Mouse (Mus musculus) fat pad, adult 2 months (tissue): ENCODE measurements around the gene Palm3.
"Not testable (repeated sequence)": the region's sequence is repeated elsewhere in the genome, so short reads cannot be mapped to it uniquely, and the experiment has no call there.

Experiments used
- DNase-seq: peaks from one replicate; pipeline ENCODE4 v3.0.0-alpha.2; 2011; ENCODE audit warnings: low read depth, low spot score; ENCODE audit errors: extremely low read depth

Gene Palm3

DNA sequence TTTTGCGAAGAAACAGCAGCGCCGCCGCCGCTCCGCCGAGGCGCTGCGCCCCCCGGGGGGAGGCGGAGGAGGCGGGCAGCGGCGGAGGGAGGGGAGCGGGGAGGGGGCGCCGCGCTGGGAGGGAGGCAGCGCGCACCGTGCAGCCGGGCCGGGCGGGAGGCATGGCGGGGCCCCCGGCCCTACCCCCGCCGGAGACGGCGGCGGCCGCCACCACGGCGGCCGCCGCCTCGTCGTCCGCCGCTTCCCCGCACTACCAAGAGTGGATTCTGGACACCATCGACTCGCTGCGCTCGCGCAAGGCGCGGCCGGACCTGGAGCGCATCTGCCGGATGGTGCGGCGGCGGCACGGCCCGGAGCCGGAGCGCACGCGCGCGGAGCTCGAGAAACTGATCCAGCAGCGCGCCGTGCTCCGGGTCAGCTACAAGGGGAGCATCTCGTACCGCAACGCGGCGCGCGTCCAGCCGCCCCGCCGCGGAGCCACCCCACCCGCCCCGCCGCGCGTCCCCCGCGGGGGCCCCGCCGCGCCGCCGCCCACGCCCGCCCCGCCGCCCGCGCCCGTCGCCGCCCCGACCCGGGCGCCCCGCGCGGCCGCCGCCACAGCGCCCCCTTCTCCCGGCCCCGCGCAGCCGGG lies 23.6 kb upstream of the Palm3 start, which contains the start of gene Samd1:
Gene Samd1 (plus strand): TSS at position 162 of the 631 bp plus-strand sequence.
- DNase-seq = no peak

GRCm38 (mm10) chr8:83998231-83999056 lies 22.8 kb upstream of the Palm3 start:
- no peak for DNase-seq

DNA sequence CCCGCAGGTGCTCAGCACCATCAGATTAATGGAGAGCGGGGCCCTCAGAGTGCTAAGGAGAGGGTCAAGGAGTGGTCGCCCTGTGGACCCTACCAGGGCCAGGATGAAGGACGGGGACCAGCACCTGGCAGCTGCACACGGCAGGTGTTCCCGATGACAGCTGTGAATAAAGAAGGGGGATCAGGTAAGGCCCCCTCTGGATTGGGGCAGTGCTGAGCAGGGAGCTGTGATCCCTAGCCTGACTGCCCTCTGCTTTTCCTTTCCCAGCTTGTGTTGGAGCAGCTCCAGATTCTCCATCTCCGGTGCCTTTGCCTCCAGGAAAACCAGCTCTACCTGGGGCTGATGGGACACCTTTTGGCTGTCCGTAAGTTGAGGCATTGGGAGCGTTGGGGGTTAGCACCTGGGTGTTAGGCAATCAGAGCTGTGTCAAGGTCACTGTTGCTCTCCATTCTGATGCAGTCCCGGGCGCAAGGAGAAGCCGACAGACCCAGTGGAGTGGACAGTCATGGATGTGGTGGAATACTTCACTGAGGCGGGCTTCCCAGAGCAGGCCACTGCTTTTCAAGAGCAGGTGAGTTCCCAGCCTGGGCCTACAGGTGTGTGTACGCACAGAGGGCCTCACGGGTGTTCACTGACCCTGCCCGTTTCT lies 22.1 kb upstream of the Palm3 start:
- DNase-seq = no peak

- DNase-seq = no peak
Measured at GRCm38 (mm10) chr8:83999825-84000224, 21.4 kb upstream of the Palm3 start.

DNA sequence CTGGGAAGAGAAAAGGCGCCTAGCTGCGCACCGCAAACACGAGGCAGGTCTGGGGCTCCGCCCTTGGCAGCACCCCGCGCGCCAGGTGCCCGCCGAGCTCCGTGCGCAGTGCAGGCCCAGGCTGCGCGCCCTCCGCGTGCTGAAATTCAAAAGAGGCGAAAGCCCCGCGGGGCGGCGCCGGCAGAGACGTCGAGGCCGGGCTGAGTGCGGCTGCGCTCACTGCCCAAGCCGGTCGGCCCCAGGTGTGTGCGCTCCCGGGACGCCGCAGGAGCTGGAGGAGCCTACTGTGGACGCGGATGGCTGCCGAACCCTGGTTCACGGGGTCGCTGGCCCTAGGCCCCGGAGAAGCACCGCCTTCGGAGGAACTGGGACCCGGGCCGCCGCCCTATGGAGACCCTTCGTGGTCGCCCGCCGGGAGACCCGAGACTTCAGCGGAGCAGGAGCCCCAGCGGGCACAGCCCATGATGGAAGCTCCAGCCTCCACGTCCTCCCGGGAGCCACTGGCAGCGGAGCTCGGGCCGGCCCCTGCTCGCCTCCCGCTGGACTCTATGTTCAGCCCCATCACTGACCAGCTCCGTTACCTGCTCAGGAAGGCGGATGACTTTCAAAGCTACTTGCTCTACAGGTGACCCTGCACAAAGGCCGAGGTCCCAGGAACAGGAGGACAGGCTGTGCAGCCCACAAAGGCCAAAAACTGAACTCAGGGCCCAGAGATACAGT lies 19.8 kb upstream of the Palm3 start, which contains the start of gene 1700067K01Rik:
Gene 1700067K01Rik (plus strand): TSS at position 222 of the 720 bp plus-strand sequence.
- DNase-seq = no peak

GRCm38 (mm10) chr8:84002957-84003611 lies 18.2 kb upstream of the Palm3 start:
- DNase-seq = no peak

GRCm38 (mm10) chr8:84003612-84004246 lies 17.5 kb upstream of the Palm3 start:
- DNase-seq = no peak

DNA sequence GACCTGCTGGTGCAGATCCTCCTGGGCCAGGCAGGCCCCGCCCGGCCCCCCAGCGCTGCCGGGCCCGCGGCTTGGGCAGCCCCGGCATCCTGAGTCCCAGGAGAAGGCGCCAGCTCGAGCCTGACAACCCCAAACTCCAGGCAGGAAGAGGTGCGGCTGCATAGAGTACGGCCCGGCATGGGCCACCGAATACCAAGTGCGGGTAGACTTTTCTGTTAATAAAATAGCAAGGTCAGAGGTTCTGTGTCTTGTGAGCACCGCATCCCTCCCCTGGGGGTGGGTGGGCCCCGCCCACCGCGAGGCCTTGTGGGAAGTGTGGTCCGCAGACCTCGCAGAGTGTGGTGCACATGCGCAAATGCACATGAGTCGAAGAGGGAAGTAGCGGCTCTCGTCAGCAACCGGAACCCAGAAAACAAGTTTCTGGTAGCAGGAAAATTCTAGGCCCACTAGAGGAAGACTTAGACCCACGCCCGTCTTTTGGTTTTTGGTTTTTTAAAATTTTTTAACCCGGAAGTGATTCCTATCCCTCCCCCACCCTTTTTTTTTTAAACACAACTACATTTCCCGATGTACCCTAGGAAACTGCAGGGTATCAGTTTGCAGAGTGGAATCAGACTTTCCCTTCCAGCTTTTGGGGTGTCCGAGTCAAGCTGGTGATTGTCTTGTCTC lies 16.6 kb upstream of the Palm3 start:
- DNase-seq = no peak

- not testable (repeated sequence) for DNase-seq
Measured at GRCm38 (mm10) chr8:84005502-84005901, 15.8 kb upstream of the Palm3 start.

DNA sequence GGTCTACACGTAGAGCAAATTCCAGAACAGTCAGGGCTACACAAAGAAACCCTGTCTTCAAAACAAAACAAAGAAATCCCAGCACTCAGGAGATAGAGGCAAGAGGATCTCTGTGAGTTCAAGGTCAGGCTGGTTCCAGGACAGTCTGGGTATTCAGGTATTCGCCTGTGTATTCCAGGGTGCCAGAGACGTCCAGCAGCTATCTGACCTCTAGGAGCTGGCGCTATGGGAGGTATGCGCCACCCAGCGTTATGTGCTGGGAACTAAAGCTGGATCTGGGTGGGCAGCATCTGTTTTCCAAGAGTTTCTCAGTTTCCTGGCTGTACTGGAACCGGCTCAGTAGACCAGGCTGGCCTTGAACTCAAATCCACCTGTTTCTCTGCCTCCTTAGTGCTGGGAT lies 12.9 kb upstream of the Palm3 start:
- DNase-seq = no peak

GRCm38 (mm10) chr8:84009876-84010275 lies 11.4 kb upstream of the Palm3 start:
- no peak for DNase-seq

GRCm38 (mm10) chr8:84010625-84011611 lies 10.4 kb upstream of the Palm3 start:
- DNase-seq = no peak

GRCm38 (mm10) chr8:84011705-84012498 lies 9.4 kb upstream of the Palm3 start, which contains the start of gene 2210011C24Rik:
Gene 2210011C24Rik, minus strand, starts transcription at chr8:84012171.
- DNase-seq = no peak

- DNase-seq = no peak
Measured at GRCm38 (mm10) chr8:84012499-84013165, 8.6 kb upstream of the Palm3 start.

DNA sequence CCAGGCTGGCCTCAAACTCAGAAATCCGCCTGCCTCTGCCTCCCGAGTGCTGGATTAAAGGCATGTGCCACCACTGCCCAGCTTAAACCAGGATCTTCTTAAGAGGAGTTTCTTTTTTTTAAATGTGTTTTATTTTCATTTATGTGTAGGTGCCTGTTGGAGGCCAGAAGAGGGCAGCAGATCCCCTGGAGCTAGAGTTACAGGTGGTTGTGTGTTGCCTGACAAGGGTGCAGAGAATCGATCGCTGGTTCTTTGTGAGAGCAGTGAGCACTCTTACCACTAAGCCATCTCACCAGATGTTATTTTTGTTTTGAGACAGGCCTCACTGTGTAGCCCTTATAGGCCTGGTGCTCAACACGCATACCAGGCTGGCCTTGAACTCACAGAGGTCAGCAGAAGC lies 5.4 kb upstream of the Palm3 start:
- DNase-seq = no peak

DNA sequence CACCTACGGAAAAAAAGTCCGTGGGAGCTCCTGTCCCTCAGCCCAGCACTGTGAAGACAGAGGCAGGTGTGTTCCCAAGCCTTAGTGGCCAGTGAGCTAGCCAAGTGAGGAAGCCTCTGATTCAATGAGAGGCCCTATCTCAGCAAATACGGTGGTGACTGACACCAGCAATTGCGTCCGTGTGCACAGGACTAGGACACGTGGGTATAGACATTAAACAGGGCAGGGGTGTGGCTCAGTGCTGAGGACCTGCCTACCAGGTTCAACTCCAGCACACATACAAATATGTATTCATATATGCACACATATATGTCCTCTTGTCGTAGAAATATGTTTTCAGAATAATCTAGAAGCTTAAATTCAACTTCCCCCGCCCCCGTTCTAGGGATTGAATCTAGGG lies 1.5 kb upstream of the Palm3 start:
- no peak for DNase-seq

- DNase-seq = no peak
Measured at GRCm38 (mm10) chr8:84021569-84021968, 298 bp downstream of the Palm3 start.
